Mouse (Mus musculus) ovary, postnatal 14 days (tissue): Measurements from ENCODE around the gene Rnf10.
"Not testable (repeated sequence)": the region's sequence is repeated elsewhere in the genome, so short reads cannot be mapped to it uniquely, and the experiment has no call there.

Experiments used
- DNase-seq: peaks from one replicate; pipeline ENCODE4 v3.0.0; 2022; ENCODE audit warnings: low spot score

Gene Rnf10

DNA sequence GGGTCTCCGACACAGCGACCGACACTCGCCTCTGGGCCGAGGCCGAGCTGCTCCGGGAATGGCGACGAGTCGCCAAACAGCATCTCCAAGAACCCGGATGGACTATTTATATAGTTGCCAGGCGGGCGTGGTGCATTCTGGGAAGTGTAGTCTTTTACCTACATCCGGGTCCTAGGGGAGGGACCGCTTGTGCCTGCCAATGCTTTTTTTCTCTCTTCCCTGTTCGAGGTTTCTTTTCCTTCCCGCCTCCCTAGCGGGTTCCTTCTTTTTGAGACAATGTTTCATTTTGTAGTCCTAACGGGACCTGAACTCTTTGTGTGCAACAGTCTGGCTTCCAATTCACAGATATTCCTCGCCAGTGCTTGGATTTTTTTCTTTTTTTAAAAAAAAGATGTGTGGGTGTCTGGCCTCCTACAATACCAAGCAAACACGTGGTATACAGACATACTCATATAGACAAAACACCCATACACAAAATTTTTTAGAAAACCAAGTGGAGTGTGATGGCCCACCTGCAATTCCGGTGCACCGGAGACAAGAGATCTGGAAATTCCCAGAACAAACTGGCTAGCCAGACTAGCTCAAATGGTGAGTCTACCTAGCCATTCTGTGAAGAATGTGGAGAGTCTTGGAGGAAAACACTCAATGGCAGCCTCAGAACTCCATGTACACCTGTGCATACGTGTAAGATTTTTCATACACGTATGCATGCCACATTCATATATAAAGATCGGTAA lies at the start of gene Rnf10:
Gene Rnf10 (minus strand): TSS at position 87 of the 737 bp plus-strand sequence.
- DNase-seq: peak; percentile 98

DNA sequence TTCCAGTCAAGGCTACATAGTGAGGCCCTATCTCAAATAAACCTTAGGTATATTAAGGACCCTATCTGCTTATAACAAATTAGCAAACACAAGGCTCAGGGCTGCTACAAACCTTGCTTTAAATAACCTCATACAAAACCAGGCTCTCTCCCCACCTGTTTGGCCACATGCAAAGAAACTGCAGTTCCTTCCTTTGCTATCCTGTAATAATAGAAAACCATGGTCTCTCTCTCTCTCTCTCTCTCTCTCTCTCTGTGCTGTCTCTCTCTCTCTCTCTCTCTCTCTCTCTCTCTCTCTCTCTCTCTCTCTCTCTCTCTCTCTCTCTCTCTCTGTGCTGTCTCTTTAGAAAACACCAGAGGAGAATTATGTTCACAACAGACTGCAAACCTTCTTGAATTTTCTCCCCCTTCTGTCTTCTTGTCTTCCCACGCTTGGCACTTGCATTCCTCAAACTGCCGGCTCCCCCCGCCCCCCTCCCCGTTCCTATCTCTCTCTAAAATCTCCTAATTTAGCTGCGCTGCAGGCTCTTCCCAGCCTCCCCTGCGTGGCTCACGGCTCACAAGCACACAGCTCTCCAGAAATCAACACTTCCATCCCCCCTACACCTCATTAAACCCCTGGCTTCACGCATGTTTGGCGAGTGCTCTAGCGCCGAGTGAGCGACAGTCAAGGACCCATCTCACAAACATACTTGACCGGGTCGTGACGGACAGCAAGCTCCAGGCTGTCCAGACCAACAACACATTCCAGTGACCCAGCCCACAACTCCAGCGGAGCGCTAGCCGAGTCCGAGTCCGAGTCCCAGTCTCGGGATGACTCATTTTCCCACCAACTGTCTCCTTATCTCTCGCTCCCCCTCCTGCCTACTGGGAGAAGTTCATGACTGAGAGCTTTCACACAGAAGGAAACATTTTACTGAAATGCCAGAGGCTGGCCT lies 46.6 kb upstream of the Rnf10 start:
- DNase-seq: peak; percentile 58

DNA sequence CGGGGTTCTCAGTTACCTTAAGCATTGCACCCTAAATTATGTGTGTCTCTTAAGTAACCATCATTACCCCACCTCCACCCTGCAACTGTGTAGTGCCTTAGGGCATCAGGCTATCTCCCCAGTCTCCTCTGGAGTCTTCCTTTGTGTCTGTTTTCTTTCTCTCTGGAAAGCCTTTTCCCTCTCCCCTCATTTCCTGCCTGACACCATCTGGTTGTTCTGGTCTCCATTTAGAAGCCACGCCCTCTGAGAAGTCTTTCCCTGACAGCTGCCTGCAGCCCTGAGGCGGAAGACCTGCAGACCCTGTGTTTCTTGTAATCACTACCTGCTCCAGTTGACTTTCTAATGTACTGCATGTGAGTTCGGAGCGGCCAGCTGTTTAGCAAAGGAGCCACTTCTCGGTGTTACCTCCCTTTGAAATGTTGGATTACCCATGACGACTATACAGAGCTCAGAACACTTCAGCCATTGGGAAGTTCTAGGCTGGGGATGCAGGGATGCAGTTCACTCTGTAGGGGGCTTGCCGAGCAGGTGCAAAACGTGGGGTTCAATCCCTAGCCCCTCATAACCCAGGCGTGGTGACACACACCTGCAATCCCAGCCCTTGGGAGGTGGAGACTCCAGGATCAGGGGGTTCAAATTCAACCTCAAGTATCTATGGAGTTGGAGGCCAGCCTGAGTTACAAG lies 45.1 kb upstream of the Rnf10 start:
- no peak for DNase-seq

DNA sequence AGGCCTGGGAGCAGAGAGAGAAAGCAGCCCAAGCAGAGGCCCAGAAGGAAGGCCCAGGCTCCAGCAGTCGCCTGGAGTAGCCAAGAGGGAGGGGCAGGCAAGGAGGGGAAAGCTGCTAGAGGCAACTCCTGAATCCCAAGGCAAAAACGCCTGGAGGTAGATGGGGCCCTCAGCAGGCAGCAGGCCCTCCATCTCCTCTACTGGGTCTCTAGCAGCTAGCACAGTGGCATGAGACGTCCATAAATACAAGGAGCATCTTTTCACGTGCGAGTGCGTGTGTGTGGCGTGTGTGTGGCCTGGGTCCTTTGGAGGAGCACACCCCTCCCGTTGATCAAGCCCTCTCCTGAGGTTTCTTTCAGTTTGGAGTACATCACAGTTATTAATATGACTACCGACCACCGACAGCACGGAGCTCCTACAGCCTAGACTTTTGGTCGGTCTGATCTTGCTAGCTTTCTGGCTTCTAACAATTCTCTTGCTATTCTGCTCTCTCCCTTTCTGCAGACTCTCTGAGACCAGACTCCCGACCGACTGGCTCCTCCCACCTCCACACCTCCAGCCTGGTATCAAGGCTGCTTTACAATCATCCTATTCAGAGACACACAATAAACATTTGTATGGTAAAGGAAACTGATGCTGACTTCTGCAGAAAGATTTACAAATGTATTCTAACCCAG lies 44.4 kb upstream of the Rnf10 start:
- DNase-seq: no peak

DNA sequence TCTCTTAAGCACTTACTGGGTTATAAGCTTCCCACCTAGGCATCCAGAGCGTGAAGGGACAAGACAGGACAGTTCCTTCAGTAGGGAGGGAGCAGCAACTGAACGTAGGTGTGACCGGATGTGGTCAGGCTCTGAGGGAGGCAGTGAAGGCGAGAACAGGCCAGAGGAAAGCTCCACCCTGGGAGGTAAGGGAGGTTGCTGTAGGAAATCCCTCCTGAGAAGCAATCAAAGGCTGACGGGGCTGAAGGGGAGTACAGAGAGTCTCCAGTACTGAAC lies 40.9 kb upstream of the Rnf10 start:
- no peak for DNase-seq

DNA sequence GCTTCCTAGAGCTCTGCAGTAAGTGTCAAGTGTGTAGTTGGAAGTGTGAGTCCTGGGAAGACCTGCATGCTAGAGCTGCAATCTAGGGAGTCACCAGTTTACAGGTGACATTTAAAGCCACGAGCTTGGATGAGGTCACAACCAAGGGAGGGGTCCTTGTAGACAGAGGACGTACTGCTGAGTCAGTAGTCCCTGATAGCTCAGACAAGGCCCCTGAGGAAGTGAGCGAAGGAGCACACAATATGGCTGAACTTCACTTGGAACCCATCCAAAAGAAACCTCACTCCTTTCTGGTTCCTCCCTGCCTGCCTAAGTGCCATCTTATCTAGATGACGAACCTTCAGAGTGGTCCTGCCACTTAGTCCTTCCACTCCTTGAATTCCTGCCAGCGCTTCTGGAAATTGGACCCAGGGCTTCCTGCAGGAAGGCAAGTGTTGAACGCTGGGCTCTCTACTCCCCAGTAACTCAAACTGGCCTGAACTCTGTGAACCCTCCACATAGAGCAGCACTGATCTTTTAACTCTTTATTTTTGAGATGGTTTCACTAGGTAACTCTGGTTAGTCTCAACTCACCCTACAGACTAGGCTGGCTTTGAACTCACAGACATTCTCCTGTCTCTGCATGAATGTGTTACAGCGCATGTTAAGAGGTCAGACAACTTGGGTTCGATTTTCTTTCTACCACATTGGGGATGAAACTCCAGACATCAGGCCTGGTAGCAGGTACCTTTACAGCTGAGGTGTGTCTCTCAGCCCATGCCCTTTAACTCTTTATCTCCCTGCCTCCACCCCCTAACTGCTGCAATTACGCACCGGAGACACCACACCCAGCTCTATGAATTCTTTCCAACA lies 40.3 kb upstream of the Rnf10 start:
- no peak for DNase-seq

DNA sequence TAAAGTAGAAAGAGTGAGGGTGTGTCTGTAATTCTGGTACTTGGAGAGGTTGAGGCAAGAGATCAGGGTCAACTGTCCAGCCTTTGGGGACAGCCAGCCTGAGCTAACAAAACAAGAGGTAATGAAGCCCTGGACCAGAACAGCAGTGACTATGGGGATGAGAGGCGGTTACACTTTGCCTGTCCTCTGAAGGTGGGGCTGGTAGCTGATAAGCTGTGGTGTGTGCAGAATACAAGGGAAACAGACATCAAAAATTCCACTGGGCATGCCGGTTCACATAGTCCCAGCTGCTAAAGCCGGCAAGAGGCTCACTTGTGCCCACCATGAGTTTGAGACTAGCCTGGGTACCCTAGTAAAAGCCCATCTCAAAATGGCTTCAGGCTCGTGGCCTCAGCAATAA lies 39.7 kb upstream of the Rnf10 start:
- no peak for DNase-seq

DNA sequence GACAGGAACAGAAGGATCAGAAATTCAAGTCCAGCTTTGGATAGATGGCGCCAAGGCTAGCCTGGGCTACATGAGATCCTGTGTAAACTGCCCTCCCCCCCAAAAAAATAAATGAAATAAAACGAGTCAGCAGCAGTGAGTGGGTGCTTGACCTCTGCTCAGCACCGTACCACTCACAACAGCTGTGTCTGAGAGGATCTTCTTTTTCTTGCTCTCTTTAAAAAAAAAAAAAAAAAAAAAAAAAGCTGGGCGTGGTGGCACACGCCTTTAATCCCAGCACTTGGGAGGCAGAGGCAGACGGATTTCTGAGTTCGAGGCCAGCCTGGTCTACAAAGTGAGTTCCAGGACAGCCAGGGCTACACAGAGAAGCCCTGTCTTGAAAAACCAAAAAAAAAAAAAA lies 29.5 kb upstream of the Rnf10 start:
- not testable (repeated sequence) for DNase-seq

DNA sequence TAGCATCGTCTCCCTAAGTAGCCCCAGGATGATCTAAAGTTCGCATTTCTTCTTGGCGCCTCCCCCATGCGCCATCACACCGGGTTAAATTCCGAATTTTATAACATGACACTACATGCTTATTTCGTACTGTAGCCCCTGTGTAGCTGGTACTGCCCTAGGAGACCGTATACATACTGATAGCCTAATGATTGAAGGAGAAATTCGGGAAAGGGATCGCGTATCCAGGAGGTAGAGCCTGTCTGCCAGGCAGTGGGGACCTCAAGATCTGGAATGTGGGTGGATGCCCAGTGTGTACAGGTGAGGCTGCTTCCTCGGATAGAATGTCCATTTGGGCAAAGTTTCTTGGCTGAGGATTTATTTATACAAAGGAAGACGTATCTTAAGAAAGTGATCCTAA lies 28.9 kb upstream of the Rnf10 start:
- DNase-seq: no peak

DNA sequence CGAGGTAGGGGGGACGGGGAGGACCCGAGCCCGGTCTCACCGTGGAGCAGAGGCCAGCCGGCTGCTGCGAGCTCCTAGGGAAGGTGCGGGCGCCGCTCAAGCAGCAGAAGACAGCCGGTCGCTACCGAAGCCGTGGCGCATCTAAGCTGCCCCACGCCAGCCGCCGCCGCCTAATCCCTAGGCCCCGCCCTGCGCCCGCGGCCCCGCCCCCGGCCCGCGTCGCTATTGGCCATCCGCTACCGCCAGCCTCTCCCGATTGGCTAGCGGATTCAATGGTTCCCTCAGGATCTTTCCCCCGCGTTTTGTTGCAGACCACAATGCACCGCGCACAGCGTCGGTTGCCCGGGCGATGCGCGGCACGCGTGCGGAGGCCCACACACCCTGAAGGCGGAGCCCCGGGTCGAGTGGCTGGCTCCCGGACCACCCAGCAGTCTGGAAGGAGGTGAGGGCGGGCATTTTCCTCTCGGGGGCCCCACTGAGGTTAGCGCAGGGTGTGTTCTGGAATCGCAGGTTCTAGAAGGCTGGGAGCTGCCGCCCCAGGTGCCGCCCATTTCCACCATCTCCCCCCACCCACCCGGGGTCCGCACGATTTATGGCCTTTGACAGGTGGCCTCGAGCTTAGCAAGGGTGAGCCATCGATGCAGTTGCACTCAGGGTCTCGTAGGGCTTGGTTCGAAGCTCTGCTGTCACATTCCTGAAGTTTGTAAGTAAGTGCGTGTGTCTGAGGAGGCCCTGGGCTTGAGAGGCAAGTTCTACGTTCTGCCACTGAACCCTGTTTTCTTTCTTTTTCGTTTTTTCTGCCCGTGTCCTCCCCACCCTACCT lies 28.3 kb upstream of the Rnf10 start, which contains the start of gene Dynll1:
Gene Dynll1 (minus strand): TSS at position 208 of the 823 bp plus-strand sequence.
- peak; percentile 100 for DNase-seq

DNA sequence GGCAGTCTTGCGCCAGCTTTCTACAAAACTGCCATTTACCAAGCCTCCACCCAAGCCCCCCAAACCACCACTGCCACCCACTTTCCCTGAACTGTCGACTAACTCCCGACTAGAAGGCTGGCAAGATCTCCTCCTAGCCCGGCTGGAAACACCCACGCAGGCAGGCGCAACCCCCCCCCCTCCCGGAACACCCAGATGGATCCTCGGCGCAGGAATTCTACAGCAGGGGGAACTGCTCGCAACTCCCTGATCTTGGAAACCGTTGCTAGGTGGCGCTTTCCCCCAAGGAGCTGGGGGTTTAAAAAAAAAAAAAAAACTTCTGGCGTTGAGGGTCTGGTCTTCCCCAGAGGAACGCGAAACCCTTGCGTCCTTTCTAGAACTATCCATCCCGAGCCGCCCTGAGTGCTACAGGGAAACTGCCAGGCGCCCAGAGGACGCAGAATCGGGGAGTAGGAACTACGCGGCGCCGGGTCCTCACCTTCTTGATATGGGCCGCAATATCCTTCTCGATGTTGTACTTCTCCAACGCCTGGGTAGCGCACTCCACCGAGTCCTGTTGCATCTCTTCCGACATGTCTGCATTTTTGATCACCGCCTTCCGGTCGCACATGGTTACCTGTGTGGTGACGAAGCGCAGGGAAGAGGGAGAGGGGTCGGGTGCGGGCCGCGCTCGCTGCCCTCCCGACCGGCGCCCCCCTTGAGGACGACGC lies 27.5 kb upstream of the Rnf10 start:
- no peak for DNase-seq

DNA sequence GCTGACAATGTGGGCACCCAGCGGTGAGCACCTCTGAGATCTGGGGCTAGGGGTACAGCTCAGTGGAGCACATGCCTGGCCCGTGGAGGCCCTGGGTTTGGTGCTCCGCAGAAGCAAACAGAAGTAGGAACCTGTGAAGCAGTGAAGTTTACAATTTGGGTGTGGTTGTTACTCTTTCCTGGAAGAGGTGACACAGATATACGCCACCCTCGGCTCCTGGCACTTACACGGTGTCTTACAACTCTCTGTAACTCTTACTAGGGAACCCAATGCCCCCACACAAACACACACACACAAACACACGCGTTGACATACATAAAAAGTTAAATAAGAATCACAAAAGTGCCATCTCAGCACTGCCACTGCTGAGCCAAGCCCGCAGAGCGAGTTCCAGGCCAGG lies 23.6 kb upstream of the Rnf10 start:
- DNase-seq: no peak

DNA sequence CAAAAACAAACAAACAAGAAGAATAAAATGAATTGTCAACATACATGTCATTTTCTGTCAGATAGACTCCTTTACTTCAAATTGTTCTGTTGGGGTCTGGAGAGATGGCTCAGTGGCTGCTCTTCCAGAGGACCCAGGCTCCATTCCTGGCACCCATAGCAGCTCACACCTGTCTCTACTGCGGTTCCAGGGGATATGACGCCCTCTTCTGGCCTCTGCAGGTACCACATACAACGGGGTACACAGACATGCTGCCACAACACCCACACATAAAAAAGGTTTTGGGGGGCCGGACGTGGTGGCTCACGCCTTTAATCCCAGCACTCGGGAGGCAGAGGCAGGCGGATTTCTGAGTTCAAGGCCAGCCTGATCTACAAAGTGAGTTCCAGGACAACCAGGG lies 21.5 kb upstream of the Rnf10 start:
- no peak for DNase-seq

DNA sequence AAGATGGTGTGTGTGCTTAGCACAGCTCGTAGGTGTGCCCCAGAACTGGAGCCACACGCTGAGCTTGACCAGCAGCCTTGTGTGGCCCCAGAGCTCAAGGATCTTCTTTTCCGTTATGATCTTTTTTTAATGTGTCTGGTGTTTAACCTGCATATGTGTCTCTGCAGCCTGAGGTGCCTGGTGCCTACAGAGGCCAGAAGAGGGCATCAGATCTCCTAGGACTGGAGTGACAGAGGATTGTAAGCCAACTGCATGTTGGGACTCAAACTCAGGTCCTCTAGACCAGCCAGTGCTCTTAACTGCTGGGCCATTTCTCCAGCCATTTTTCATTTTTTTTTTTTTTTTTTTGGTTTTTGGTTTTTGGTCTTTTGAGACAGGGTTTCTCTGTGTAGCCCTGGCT lies 12.0 kb upstream of the Rnf10 start:
- no peak for DNase-seq

DNA sequence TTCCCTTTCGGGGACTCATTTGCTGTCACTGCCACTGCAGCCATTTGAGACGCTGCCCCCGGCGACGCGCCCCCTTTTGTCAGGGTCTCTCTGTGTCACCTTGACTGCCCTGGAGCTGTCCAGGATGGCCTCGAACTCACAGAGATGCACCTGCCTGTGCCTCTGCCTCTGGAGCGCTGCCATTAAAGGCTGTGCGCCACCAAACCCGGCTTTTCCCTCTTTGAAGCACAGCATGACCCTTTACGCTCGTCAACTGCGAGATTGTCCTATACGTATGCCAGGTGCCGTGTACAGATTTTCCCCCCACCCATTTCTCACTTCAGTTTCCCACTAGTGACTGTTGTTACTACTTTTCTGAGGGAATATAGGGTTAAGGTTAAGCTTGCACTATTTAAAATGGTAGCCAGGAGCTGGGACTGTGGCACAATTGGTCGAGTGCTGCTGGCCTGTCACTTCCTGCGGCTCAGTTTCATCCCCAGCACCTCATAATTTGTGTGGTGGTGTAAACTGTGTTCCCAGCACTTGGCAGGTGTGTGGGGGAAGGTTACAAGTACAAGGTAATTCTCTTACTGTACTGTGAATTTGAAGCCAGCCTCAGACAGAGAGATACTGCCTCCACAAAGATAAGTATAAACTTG lies 7.5 kb upstream of the Rnf10 start:
- DNase-seq: no peak

DNA sequence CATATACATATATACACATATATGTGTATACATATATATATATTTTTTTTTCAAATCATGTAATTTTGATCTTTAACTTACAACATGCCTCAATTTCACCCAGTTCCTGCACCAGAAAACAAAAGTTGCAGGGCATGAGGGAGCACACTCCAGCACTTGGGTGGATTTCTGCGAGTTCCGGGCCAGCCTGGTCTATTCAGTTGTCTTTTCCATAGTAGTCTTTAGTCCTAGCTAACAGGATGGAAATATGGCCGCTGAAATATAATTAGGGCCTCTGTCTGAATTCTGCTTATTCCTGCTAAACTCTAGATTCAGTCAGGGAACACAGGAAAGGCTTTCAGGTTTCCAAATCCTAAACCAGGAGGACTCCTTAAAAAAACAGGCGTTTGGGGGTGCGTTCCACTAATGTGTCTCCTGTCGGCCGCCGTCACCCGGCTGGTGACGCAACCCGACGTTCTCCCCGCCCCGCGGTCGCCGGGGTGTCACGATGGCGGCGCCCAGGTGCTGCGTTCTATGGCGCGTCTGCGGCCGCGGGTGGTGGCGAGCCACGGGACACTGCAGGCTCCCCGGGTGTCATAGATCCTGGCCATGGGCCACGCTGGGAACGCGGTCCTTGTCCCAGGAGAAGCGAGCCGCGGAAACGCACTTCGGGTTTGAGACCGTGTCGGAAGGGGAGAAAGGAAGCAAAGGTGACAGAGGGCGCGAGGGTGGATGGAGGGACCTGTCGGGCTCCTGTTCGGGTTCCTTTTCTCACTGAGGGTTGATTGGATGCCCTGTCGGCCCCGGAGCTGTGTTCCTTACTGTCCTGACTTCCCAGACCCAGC lies 6.7 kb upstream of the Rnf10 start, which contains the start of gene Coq5:
Gene Coq5 (plus strand): TSS at position 441 of the 824 bp plus-strand sequence.
- DNase-seq: peak; percentile 80

DNA sequence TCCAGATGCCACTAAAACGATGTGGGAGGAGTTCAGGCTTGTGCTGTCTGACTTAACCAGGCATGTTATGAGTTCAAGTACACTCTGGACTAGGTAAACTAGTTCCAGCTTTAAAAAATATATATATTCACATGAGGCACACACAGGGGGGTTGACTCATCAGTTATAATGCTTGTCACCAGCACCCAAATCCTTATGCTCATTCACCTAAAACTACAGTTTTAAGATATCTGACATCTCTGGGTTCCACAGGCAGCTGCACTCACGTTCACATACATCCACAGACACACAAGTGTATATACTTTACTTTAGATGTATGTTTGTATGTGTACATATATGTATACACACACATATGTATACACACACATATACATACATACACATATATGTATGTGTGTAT lies 6.1 kb upstream of the Rnf10 start:
- no peak for DNase-seq

DNA sequence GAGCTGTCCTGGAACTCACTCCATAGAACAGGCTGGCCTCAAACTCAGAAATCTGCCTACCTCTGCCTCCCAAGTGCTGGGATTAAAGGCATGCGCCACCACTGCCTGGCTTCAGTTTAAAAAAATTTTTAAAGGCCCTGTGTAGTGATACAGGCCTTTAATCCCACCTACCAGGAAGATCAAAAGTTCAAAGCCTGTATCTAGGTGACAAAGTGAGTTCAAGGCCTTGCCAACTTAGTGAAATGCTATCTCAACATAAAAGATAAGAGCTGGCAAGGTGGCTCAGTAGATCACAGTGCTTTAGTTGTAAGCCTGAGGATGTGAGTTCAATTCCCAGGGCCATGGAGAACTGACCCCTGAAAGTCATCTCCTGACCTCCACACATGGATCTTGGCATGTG lies 5.4 kb upstream of the Rnf10 start:
- DNase-seq: no peak
